Mouse (Mus musculus) ovary, adult 18-20 months (tissue): ENCODE measurements at regions not wholly inside any gene's neighbourhood (a gene's known extent, or its start where the extent isn't known, plus 50 kb on each side); places are given as distances from the start of the nearest gene placed in this dataset.

Experiments used
- DNase-seq: peaks from one replicate; pipeline ENCODE4 v3.0.0; 2022; ENCODE audit warnings: low spot score, mixed read lengths

DNA sequence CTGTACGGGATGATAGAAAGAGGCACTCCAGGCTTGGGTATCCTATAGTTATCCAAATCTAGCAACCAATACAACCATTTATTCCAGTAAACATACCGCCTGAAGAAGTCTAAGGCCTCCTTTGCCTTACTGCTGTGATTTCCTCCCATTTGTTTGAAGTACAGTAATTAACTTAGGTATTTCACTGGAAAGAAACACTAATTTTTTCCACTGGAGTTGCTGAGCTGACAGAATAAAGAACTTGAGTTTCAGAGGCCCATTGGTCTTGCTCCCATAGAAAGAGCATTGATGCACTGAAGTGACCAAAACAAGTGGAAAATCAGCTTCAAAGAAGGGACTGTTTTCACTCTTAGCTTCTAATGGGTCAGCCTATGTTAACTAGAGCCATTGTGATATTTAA, 1100.8 kb upstream of the Gm7489 start:
- no peak for DNase-seq

DNA sequence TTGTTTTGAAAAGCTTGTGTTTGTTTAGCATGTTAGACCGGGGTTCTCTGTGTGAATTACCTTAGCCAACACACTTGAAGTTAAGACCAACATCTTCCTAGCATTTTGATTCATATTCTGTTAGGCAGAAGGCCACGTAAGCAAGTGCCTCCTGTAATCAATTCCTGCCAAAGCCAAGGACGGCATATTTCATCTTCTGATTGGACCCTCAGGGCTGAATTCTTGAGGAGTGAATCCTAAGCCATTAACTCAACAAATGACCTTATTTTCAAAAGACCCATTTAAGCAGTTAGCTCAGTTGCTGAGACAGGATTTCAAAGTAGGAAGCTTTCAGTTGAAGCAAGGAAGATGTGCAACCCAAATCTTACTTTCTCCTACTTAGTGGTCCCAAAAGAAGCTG, 1099.5 kb upstream of the Gm7489 start:
- no peak for DNase-seq

DNA sequence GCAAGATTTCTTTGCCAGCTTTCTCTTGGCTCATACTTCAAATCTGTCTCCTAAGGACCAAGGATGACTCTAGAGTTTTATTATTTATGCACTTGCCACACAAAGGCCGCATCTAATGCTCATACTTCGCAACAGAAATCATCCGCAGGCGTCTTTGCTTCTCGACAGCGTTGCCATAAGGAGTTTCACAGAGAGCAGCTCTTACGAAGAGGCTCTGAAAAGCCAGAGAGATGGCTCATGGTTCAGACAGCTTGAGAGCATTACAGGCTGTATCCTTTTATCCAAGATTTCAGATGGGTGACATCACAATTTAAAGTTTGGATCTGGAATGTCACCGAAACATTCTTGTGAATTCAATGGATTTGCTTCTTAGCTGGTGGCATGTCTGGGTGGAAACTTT, 1098.7 kb upstream of the Gm7489 start:
- DNase-seq: no peak

DNA sequence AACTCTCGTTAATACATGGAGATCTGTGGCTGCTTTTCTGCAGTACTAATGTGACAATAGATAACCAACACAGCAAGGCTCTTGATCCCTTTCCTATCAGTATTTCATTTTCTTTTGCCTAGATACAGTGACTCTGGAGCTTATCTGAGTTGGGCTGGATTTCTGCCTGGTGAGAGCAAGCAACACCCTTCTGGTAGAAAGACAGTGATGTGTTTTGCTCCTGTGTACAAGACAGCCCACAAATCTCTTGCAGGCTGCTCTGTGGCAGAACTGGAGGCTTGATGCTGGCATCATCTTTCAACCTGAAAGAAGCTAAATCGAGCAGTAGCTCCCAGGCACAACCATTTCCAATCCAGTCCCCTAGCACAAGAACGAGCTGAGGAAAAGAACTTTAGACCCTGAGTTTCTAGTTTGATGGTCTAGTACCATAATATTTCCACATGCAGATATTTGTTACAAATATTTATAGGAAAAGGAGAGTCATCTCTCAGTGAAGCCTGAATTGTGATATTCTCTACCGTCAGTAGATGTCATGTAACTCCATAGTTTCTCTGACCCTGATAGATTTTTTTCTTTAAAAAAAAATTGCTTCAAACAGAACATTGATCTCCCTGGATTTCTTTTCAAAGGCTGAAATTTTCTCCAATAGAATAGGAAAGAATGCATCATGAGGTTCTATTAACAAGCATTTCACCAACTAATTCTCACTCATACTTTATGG, 1079.1 kb upstream of the Gm7489 start:
- DNase-seq: no peak

DNA sequence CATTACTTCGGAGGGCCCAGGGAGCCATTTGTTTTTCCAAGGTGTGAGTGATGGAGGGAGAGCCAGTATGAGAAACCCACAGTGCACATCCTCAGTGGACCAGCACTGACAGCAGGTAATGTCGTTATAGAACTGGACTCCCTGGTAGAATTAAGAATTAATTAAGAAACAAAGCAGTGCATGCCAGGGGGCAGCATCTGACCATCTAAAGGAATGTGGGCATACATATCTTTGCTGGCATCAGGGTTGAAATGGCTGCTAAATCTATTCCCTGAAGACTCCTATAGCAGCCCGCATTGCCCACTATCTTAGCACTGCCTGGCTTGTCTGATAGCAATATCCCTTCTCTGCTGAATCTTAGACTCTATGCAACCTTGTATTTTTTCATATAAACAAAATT, 1076.1 kb upstream of the Gm7489 start:
- DNase-seq: no peak

DNA sequence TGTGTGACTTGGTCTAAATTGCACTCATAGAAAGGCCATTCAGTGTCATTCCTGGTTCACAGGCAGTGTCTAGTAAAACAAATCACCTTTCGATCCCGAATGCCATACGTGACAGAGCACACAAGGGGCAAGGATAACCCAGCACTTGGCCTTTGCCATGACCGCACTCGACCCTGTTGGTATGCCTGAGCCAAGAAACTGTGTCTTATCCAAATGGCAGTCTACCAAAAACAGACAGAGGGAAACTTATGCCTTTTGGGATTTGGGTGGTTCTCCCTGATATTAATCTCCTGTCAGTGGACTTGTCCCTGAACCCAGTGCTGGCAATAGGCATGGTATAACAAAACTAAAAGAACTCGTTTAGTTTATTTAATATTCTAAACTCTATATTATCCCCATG, 1063.9 kb upstream of the Gm7489 start:
- DNase-seq: no peak

DNA sequence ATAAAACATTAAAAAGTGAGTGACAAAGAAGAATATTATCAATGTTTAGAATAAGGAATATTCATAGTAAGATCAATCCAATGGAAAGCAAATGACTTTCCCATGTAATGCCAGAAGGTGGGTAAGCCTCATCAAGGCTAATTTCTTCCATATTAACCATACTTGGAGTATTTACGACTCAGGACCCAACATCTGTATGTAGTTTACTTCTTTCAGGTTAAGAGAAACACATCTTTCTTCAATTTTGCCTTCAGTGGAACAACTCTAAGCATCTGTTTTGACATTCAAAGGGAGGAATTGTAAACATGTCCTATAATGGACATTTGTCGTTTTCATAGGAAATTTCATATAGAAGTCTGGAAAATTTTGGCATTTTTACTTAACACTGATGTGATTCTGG, 1047.8 kb upstream of the Gm7489 start:
- DNase-seq: no peak

DNA sequence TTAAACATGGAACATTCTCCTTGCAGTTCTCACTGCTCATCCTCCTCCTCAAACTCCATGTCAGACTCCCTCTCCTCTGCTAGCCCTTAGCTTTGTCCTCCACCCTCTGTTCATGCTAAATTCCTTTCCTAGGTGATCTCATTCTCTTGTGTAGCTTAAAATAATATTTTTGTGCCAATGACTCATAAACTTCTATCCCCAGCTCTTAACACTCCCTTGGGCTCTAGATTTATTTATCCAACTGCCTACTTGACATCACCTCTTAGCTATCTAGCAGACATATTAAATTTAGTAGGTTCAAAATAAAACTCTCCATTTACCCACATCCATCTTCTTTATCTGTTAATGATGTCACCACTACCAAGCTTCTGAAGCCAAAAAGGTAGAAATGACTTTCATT, 1036.6 kb upstream of the Gm7489 start:
- DNase-seq: no peak

DNA sequence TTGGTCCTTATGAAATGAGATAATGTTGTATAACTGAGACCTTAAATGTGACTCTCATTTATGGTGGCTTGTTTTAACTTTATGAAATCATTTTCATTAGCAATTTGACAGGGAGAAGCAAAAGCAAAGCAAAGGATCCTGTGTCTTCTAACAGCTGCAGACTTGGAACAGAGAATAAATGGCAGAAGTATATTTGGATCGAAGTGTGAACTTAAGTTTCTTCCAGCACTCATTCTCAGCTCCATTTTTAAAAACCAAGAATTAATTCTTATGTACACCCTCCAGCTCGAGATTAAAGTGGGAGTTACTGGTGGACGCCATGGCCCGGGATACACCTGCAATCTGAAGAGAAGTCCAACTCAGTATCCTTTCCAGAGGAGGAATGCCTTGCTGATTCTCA, 1026.0 kb upstream of the Gm7489 start:
- no peak for DNase-seq

DNA sequence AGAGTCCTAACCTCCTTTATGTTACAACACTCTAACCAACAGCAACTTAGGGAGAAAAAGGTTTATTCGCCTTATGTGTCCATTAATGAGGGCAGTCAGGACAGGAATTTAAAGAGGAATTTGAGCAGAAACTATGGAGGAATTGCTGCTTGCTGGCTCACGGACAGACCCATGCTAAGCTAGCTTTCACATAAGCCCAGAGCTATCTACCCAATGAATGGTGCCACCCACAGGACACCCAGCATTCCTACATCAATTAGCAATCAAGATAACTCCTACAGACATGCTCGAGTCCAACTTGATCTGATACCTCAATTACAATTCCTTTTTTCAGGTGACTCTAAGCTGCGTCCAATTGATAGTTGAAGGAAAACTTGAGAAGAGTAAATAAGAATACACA, 1021.2 kb upstream of the Gm7489 start:
- no peak for DNase-seq

DNA sequence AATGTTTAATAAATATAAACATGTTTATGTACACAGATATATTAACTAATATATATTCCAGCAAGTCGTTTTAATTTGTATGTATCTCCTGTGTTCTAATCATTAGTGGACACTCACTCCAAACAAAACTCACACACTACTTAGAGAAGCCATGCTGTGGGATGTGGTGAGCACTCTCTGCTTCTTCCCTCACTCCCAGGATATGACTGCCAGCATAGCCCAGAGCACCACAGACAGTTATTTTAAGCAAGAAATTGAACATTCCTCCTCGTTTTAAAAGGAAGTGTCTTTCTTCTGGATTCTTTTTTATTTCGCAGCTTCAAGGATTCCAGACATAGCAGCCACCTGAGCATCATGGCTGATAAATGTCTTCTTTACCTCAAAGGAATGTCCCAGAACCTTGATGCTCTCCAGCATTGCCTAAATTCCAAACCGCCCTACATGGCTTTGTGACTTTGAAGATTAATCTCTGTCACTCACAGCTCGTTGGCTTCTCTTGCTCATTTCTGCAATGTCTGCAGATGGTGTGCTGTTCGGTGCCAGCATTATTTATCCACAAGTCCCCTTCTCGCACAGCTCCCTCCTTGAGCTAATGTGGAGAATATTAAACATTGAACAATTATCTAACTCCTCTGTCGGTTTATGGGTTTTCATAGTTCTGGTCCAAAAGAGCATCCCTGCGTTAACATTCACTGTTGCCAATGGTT, 992.3 kb upstream of the Gm7489 start:
- DNase-seq: no peak

DNA sequence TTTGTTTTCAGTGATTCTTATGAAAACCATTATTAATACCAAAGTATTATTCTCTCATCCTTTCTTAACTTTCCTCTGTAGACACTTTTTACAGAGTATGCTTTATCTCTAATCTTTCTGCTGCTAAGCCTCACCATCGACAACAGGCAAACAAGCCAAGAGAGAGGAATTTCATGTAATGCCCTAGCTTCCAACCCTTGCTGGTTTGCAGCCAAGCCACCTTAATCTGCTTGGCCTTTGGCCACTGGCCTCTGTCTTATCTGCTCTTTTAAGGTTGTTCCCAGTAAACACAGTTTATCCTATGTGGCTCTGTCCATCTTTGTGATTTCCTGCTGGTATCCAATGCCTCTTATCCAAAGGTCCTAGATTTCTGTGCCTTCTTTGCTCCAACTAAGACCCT, 986.6 kb upstream of the Gm7489 start:
- peak; percentile 29 for DNase-seq

DNA sequence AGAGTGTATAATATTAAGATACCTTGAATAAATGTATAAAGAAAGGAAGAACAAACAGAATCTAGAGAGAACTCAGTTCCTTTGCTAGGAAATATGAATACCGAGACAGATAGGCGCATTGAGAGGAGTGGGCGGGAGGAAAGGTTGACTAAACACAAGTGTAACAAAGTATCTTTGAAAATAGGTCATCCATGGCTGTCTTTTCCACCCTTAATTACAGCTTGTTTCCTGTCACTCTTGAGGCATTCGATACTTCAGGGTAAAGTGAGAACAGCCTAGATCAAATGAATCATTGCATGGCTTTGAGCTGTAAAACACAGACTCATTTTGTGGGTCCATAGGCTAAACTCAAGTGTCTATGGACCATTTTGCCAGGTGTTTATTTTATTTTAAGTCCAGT, 985.3 kb upstream of the Gm7489 start:
- no peak for DNase-seq

DNA sequence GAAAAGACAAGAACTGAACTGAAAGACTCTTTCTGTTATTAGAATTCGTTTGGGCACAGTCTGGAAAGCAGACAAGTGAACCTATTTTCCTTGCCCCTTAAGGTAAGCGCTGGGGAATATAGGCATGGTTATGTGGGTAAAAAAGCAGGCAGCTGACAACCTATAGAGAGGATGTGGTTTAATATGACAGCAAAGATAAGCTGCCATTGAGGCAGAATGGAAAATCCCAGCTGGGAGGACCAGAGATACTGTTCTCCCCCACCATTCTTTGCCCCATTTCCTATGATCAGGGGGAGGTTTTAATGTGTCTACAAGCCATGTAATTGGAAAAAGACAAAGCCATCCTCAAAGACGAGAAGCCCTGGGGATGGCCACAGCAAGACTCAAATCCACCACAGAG, 984.9 kb upstream of the Gm7489 start:
- DNase-seq: no peak

DNA sequence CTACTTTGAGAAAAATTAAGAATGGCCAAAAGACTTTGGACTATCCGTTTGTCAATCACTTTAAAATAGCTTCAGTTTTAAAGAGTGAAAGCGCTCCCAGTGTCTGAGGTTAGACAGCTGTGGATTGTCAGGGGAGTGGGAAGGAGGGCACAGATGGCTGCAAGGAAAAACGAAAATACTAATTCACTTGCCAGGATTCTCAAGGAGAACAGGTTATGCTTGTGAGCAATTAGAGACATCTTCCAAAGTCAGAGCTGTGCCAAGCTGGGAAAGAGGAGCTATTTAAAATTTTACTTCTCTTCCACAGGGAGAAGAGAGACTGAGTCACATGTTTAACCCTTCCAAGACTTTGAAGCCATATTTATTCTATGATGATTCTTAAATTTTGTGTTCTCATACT, 979.5 kb upstream of the Gm7489 start:
- DNase-seq: no peak

DNA sequence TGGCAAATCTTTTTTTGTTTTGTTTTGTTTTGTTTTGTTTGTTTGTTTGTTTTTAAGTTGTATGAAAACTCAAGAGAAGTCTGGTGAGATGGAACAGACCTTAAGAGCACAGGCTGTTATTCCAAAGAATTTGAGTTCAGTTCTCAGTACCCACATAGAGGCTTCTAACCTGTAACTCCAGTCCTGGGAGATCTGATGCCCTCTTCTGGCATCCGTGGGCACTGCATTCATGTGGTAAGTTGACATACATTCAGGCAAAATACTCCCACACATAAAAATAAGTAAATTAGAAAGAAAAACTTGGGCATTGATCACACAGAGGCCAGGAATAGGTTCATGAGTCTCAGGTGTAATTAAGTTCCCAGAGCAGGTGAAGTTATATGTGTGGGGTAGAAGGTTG, 977.5 kb upstream of the Gm7489 start:
- DNase-seq: no peak

DNA sequence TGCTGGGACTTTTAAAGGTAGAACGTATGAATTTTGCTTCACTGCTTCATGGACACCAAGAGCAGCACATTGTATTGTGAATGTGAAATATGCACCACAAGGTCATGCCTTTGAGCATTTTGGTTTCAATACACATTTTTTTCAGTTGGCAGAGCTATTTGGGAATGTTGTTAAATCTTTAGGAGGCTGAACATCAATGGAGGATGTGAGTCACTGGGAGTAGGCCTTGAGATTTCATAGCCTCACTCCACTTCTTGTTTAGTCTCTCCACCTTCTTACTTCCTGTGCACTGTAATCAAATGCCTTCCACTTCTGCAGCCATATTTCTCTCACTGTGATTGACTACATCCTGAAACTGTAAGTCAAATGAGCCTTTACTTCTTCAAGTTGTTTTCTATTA, 962.4 kb upstream of the Gm7489 start:
- DNase-seq: no peak

DNA sequence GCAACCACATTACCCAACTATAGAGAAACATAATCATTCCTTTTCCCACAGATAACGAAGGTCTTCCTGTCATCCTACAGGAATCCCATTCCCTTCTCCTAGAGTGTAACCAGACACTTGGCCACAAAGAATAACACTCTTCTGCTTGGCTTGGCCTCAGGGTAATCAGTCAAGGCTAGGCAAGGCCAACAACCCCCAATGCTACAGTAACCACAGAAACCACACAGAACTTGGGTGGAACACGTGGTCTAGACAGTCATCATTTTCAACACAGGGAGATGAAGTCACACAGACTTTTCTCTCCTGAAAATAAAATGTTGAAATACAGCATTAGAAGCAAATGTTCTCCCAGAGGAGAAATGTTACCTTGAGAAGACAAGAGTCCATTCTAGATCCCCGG, 956.3 kb upstream of the Gm7489 start:
- peak; percentile 59 for DNase-seq

DNA sequence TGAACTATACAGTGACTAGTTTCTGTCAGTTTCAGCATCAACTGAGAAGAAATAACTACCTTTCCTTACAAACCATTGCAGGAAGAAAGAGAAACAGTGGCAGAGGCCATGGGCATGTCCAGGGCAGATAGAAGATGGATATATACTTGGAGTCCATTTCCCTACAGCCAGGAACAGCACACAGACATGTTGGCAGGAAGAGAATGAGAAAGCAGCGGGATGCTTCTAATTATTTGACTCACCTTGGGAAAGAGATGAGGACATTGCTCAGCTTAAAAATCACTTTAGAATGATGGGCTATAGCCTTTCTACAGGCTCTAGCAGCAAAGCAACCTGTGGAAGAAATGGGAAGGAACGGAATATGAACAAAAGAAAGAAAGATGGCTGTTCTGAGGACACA, 947.6 kb upstream of the Gm7489 start:
- DNase-seq: no peak

DNA sequence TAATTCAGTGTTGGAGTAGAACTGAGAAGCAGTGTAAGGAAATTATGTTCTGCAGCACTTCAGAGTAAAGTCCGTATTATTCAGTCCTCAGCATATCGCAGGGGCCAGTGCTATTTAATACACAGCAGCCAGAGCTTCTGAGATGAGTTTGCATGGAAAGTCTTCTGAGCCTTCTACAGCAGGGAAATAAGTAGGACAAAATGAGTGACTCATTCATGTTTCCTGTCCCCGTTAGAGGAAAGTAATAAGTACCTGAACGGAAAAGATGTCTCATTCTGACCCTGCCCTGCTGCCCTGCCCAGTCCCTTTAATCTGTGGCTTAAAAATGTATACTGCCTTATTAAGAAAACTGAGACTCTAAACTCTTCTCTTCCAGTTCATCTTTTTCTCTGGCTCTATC, 940.1 kb upstream of the Gm7489 start:
- no peak for DNase-seq

DNA sequence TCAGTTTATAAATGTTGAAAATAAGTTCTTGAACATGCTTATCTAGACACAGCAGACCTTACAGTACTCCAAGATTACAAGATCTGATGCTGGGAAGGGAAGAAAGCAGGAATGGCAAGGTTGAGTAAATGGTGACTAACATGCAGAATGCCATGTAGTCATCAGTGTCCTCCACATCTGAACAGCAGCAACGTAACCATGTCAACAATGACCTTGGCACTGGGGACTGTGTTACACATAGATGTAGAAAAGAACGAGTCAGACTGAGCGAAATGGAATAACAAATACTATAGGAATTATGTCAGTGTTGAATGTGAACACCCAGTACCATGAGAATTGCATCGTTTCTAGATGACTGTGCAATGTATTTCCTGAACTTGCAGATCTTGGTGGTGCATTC, 936.5 kb upstream of the Gm7489 start:
- DNase-seq: no peak

DNA sequence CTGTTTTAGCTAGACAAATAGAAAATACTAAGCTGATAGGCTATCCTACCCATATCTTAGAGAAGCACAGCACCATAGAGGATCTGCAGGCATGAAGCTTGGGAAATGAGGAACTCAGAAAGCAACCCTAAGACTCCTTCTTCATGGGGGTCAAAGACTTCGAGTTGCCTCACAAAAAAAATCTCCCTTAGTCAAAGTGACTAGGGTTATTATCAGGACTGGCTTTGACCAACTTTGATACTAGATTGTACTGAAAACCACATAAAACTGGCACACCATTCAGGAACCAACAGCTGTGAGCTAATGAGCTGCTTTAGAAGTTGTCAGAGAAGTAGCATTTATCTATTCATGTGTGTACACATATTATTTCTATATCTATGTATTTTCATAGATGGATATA, 931.2 kb upstream of the Gm7489 start:
- no peak for DNase-seq

DNA sequence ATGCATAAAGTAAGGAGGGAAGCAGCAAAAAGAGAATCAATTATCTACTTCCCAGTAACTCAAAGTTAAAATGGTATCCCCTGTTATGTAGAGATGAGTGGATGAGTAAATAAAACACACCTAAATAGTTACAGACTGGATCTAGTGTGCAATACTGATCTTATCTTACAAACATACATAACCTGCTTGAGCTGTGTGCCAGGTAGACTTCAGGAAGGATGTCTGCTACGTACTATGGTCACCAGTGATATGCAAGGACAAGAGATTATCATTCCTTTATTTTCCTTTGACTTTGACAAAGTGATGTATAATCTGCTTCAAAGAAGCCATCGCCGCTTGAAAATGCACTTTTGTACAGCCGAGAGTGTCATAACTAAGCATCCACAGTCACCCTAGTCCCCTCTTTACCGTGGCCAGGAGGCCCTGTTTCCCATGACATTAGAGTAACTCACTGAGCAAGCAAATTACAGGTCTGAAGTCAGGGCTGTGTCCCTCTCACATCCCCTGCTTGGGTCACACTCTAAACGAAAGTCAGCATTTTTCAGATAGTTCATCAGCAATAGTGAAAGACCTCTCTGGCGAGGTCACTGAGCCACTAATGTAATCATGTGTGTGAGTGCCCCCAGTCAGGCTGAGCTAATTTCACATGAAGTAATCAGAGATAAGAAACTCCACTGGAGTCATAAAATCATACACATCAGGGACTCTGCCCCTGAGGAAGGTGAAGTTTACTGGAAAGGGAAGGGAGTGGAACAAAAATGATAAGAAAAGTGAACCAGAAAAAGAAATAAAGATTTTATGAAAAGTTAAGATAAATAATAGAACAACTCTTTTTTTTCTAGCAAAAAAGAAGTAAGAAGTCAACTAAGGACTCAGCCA, 929.8 kb upstream of the Gm7489 start:
- DNase-seq: no peak
